Mouse (Mus musculus) limb, embryonic 11.5 days (tissue): ENCODE results near the gene Cog1. TPM values are rescaled to one million over a fixed set of nuclear protein-coding genes. Genes with fewer than 3 reads are reported as not detected.
A peak's percentile ranks its signal among the peaks of the same experiment; 100 is the strongest.

Experiments used
- ATAC-seq: fragments of 200-750 bp; cut with Nextera tagmentation; 2 replicates; pipeline ENCODE4 v1.8.0; 2017; ENCODE audit warnings: low read depth; ENCODE audit not compliant: insufficient number of reproducible peaks, low FRiP score, low TSS enrichment
- DNase-seq: peaks from one replicate; pipeline ENCODE4 v3.0.0-alpha.2; 2015; ENCODE audit warnings: low spot score
- H3K27ac ChIP-seq: fragments of 300-500 bp; sonication (generic); replicated peaks from 2 replicates; pipeline ENCODE4 v1.5.1; 2014; ENCODE audit warnings: low read depth, mild to moderate bottlenecking, low read length
- H3K27me3 ChIP-seq: fragments of 300-500 bp; sonication (generic); 2 replicates; pipeline ENCODE4 v1.6.1; 2014; ENCODE audit warnings: mild to moderate bottlenecking, low read length, mixed read lengths; ENCODE audit not compliant: control insufficient read depth, insufficient read depth
- H3K36me3 ChIP-seq: fragments of 300-500 bp; sonication (generic); 2 replicates; pipeline ENCODE4 v1.6.1; 2014; ENCODE audit warnings: mild to moderate bottlenecking, low read length, moderate library complexity, mixed read lengths; ENCODE audit not compliant: control insufficient read depth, insufficient read depth
- H3K4me1 ChIP-seq: fragments of 300-500 bp; sonication (generic); 2 replicates; pipeline ENCODE4 v1.6.1; 2014; ENCODE audit warnings: low read length, mixed read lengths; ENCODE audit not compliant: control insufficient read depth, insufficient read depth
- H3K4me2 ChIP-seq: fragments of 300-500 bp; sonication (generic); 2 replicates; pipeline ENCODE4 v1.6.1; 2014; ENCODE audit warnings: low read depth, mild to moderate bottlenecking, moderate library complexity; ENCODE audit not compliant: severe bottlenecking
- H3K4me3 ChIP-seq: fragments of 300-500 bp; sonication (generic); 2 replicates; pipeline ENCODE4 v1.5.1; 2014; ENCODE audit warnings: low read depth, low read length
- H3K9ac ChIP-seq: fragments of 300-500 bp; sonication (generic); 2 replicates; pipeline ENCODE4 v1.6.1; 2014; ENCODE audit warnings: mild to moderate bottlenecking, low read length
- H3K9me3 ChIP-seq: fragments of 300-500 bp; sonication (generic); 2 replicates; pipeline ENCODE4 v1.6.1; 2016; ENCODE audit warnings: low read length; ENCODE audit not compliant: control insufficient read depth
- WGBS: fragments of 180-500 bp; shearing (Covaris S2); extraction: QIAGEN DNeasy Blood & Tissue Kit; methylation state at CpG from one replicate; pipeline ENCODE4 v1.1.7; 2014; 5-methylcytosine and 5-hydroxymethylcytosine counted together
- polyA plus RNA-seq: library from polyadenylated mRNA; unstranded; fragments of >200 nt; fragmentation: Nextera tagmentation; extraction: Ambion mirVana; gene quantifications from 2 replicates; pipeline ENCODE4 v1.2.1, GENCODE M21; 2014

Cog1 gene
- polyA plus RNA-seq, 1 experiment from 2014 or later = 30.6 TPM

GRCm38 (mm10) chr11:113676847-113677246 lies 27.9 kb downstream of the Cog1 start:
- Histone ChIP-seq H3K9me3 (no peaks in the 10 kb centered on the region), H3K4me1 (no peaks in the 10 kb centered on the region), H3K27ac (no peak overlapping the region), H3K4me2 (no peak overlapping the region), H3K36me3 (peaks cover 10% of the 10 kb centered on the region; the same call in 1 of the 2 replicates), H3K27me3 (no peaks in the 10 kb centered on the region), H3K9ac (no peak overlapping the region), H3K4me3 (no peak overlapping the region)
- DNase-seq = no peak
- no peak for ATAC-seq
- WGBS = 85% methylated on average over 2 of the region's 2 CpGs

GRCm38 (mm10) chr11:113677378-113677777 lies 28.4 kb downstream of the Cog1 start:
- Histone ChIP-seq H3K4me2 (no peak overlapping the region), H3K4me3 (no peak overlapping the region), H3K36me3 (peaks cover 10% of the 10 kb centered on the region; the same call in 1 of the 2 replicates), H3K27ac (no peak overlapping the region), H3K27me3 (no peaks in the 10 kb centered on the region), H3K9ac (no peak overlapping the region), H3K9me3 (no peaks in the 10 kb centered on the region), H3K4me1 (peaks cover under 1% of the 10 kb centered on the region; the same call in 1 of the 2 replicates)
- ATAC-seq (no peak), DNase-seq (no peak)
- 89% methylated on average over 2 of the region's 2 CpGs for WGBS

- H3K27ac ChIP-seq = no peak overlapping the region
- peaks cover 4% of the 10 kb centered on the region; the same call in 1 of the 2 replicates for H3K4me1 ChIP-seq
- no peak overlapping the region for H3K9ac ChIP-seq
- no peaks in the 10 kb centered on the region for H3K27me3 ChIP-seq
- ATAC-seq = no peak
- peaks cover 9% of the 10 kb centered on the region; the same call in 1 of the 2 replicates for H3K36me3 ChIP-seq
- no peak overlapping the region for H3K4me3 ChIP-seq
- WGBS = 90% methylated on average over 8 of the region's 8 CpGs
- DNase-seq = no peak
- H3K9me3 ChIP-seq = no peaks in the 10 kb centered on the region
- no peak overlapping the region for H3K4me2 ChIP-seq
Measured at GRCm38 (mm10) chr11:113678373-113678772, 29.4 kb downstream of the Cog1 start.

GRCm38 (mm10) chr11:113680954-113681353 lies 32.0 kb downstream of the Cog1 start:
- Histone ChIP-seq H3K4me3 (no peak overlapping the region), H3K27me3 (no peaks in the 10 kb centered on the region), H3K4me2 (no peak overlapping the region), H3K27ac (no peak overlapping the region), H3K9ac (no peak overlapping the region), H3K36me3 (peaks cover 9% of the 10 kb centered on the region; the same call in 1 of the 2 replicates), H3K9me3 (no peaks in the 10 kb centered on the region), H3K4me1 (peaks cover 8% of the 10 kb centered on the region)
- no peak for ATAC-seq
- no peak for DNase-seq
- whole genome bisulfite sequencing = 86% methylated on average over 2 of the region's 2 CpGs

- Histone ChIP-seq H3K4me2 (no peak overlapping the region; the same call in 1 of the 2 replicates), H3K9ac (no peak overlapping the region)
Measured at GRCm38 (mm10) chr11:113681979-113682378, 33.0 kb downstream of the Cog1 start.

GRCm38 (mm10) chr11:113682897-113683626 lies 34.1 kb downstream of the Cog1 start:
- H3K27ac ChIP-seq = peak overlapping the region; percentile 97
- H3K9me3 ChIP-seq = no peaks in the 10 kb centered on the region
- H3K4me2 ChIP-seq = peak overlapping the region; percentile 74
- H3K4me1 ChIP-seq = peaks cover 8% of the 10 kb centered on the region
- H3K36me3 ChIP-seq = peaks cover 2% of the 10 kb centered on the region; the same call in 1 of the 2 replicates
- H3K27me3 ChIP-seq = no peaks in the 10 kb centered on the region
- 3% methylated on average over 38 of the region's 38 CpGs for WGBS
- ATAC-seq (peak; percentile 31; the same call in 1 of the 2 replicates), DNase-seq (peak; percentile 67)
- peak overlapping the region; percentile 90 for H3K4me3 ChIP-seq
- peak overlapping the region; percentile 89 for H3K9ac ChIP-seq

More at GRCm38 (mm10) chr11:113681979-113682378, 33.0 kb downstream of the Cog1 start:
- Histone ChIP-seq H3K4me3 (no peak overlapping the region), H3K27ac (no peak overlapping the region), H3K36me3 (peaks cover 2% of the 10 kb centered on the region; the same call in 1 of the 2 replicates), H3K4me1 (peaks cover 8% of the 10 kb centered on the region), H3K9me3 (no peaks in the 10 kb centered on the region), H3K27me3 (no peaks in the 10 kb centered on the region)
- ATAC-seq = no peak
- no peak for DNase-seq

GRCm38 (mm10) chr11:113683627-113683956 lies 34.6 kb downstream of the Cog1 start:
- no peaks in the 10 kb centered on the region for H3K27me3 ChIP-seq
- H3K27ac ChIP-seq = peak overlapping the region; percentile 97
- H3K4me3 ChIP-seq = peak overlapping the region; percentile 90
- peaks cover 3% of the 10 kb centered on the region for H3K36me3 ChIP-seq
- H3K4me1 ChIP-seq = peaks cover 8% of the 10 kb centered on the region
- 0% methylated on average over 26 of the region's 38 CpGs for WGBS
- no peak for DNase-seq
- peak overlapping the region; percentile 74 for H3K4me2 ChIP-seq
- no peaks in the 10 kb centered on the region for H3K9me3 ChIP-seq
- no peak for ATAC-seq
- peak overlapping the region; percentile 89 for H3K9ac ChIP-seq

GRCm38 (mm10) chr11:113683957-113684706 lies 35.2 kb downstream of the Cog1 start, which contains the start of the genes Fam104a and D11Wsu47e:
Fam104a (minus strand) TSS chr11:113684155.
D11Wsu47e (plus strand) TSS chr11:113684412.
- Histone ChIP-seq H3K9me3 (no peaks in the 10 kb centered on the region), H3K4me3 (peak within 1 kb of the TSS; percentile 90), H3K27ac (peak within 1 kb of the TSS; percentile 97), H3K27me3 (no peaks in the 10 kb centered on the region), H3K36me3 (peaks cover 7% of the 10 kb centered on the region), H3K9ac (peak within 1 kb of the TSS; percentile 89), H3K4me2 (peak within 1 kb of the TSS; percentile 74), H3K4me1 (peaks cover 8% of the 10 kb centered on the region)
- peak; percentile 97 for DNase-seq
- peak; percentile 92 for ATAC-seq
- WGBS = under 1% methylated on average over 70 of the region's 73 CpGs
